Mouse (Mus musculus): Measurements from ENCODE around the gene Rad51b.
A peak's percentile ranks its signal among the peaks of the same experiment; 100 is the strongest.

Rad51b gene

DNA sequence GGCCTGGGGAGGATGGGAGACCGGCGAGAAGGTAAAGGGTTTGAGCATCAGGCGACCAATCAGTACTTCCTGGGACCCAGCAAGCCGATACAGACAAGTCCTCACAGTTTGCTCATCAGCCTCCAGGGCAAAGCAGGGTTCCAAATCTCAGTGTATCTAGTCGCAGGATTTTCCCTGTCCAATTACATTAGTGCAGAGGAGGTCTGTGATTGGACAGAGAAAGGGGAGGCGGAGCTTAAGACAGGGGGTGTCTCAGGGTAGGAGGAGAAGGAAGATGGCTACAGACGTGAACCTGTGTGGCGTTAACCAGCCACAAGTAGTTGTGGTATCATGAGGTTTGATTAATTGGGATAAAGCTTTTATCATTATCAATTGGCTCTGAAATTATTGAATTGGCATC lies 538.4 kb downstream of the Rad51b start:
- no peak for DNase-seq (ENCODE audit: low spot score in 2 of 2)

DNA sequence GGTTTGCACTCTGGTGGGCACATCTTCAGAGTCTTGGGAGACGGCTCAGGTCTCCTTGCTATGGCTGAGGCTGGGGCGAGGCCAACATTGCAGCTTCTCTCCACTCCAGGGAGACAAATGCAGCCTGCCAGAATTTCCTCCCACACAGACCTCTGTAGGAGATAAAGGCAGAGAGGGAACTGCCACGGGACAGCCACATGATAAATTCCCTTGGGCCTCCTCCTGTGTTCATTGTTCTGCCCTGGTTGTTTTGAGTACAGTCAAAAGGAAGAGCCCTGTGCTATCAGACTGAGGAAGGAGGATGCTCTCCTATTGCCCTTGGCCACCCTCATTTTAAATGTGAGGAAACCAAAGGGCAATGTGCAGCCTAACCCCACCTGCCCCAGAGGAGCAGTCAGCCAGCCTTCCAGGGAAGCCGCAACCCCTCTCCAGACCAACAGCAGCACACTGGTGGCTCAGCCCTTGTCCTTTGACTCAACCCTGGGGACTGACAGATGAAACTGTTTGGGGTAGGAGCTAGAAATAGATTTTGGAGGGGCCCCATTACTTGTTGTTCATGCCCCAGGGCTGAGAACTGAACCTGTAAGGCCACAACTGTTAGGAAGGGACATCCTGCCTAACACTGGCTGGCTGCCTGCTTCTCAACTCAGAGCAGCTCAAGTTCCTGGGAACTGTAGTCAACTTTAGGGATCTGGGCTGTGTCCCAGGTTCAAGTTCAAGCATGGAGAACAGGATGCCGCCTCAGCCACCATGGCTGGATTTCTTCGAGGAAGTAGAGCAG lies 541.3 kb downstream of the Rad51b start:
- DNase-seq (ENCODE audit: low spot score in 2 of 2): peak in 1 of 2 experiments; percentile 50

DNA sequence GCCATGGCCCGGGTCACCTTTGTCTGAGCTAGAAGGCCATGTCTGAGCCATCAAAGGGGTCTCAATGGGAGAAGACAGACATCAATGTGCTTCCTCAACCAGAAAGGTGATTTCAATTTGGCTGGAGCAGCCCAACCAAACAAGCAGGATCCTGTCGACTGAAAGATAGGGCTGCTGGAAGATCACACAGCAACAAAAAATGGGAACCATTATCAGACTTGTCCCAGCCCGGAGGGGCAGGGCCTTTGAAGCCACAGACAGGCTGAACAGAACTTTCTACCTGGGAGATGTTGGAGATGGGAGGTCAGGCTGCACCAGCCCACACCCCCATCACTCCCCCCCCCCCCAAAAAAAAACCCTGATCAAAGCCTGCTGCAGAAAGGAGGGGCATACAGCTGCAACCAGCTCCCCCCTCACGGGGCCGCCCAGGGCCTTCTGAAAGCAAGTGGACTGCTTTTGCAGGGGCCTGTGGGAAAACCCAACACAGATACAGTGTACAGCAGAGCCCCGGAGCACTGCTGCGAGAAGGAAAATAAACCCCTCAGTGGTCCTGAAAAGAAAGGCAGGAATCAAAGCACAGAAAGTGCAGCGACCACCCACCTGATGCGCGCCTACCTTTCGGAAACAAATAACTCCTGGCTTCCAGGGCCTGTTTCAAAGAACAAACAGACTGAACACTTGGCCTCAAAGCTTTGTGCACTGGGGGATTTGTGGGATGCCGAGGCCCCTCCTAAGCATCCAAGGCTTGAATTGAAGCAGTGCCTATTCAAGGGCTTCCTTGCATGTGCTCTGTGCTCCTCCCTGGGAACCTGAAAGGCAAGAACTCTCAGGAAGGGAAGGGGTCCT lies 542.2 kb downstream of the Rad51b start:
- no peak for DNase-seq (ENCODE audit: low spot score in 2 of 2)

DNA sequence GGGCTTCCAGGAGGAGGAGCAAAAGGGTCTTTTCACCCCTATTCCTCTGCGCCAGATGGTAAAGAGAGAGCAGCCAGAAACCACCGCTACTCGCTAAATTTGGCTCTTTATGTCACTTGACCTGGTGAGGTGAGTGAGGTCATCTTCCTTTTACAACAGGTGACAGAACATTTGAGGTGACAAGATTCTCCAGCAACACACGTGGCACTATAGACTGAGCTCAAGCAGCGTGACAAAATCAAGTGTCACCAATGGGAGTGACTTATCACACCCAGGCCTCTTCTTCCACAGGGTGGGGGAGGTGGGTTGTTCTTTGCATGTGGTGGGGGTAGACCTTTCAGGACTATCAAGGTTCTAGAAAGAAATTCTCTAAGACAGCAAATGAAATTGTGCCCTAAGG lies 543.4 kb downstream of the Rad51b start:
- DNase-seq (ENCODE audit: low spot score in 2 of 2): peak; percentile 45 to 56

GRCm38 (mm10) chr12:79841248-79841647 lies 544.2 kb downstream of the Rad51b start:
- DNase-seq (ENCODE audit: low spot score in 2 of 2): peak; percentile 45 to 58

DNA sequence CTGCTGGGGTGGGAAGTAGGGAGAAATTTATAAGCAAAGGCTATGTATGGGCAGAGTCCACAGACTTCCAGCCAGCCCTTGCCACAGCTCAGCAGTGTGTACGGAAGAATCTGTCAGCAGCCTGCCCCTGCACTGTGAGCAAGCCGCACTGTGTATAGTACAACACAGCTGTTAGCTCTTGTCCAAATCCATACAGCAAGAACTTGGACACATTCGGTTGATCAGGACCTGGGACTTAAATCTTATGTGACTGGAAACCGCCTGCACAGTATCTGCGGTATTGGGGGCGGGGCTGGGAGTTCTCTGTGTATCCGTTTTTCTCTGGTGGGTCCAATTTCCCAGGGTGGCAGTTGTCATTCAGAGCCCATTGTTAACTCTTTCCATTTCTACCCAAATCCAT lies 545.2 kb downstream of the Rad51b start:
- peak in 1 of 2 experiments; percentile 37 for DNase-seq (ENCODE audit: low spot score in 2 of 2)

DNA sequence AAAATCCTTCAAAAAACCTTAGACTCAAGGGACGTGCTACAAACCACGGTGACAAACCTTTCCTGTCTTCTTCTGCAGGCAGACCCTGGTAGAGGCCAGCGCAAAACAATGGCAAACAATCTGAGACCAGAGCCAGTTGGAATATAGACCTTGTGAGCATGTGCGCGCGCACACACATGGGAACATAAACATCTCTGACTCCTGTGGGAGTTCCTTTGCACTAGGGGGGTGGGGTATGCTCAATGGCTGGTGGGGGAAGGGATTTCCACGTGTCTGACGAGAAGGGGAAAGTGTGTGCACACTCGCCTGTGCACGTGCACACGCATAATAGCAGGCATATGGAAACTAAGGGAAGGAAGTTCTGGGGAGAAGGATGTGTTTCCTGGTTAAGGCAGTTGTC lies 545.9 kb downstream of the Rad51b start:
- no peak for DNase-seq (ENCODE audit: low spot score in 2 of 2)

GRCm38 (mm10) chr12:79843496-79843895 lies 546.4 kb downstream of the Rad51b start:
- DNase-seq (ENCODE audit: low spot score in 2 of 2): no peak

- no peak for DNase-seq (ENCODE audit: low spot score in 2 of 2)
Observed at GRCm38 (mm10) chr12:79846247-79847151, 549.4 kb downstream of the Rad51b start.

GRCm38 (mm10) chr12:79848539-79848938 lies 551.5 kb downstream of the Rad51b start:
- DNase-seq (ENCODE audit: low spot score in 2 of 2): no peak

DNA sequence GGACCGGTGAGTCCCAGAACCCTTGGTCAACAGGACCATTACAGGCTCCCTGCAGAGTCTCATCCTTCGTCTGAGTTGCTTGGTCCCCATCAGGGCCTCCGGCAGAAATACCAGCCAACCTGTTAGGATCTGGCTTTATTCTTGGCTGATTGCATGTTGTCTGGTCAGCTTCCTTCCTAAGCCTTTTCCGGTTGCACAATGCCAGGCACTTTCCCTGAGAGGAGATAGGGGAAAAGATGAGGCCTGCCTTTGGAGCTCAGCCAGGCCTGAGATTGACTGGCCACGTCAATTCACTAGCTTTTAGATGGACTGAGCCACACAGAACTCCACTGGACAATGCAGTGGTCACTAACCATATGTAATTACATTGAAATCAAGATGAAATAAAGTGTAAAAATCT lies 552.9 kb downstream of the Rad51b start:
- DNase-seq (ENCODE audit: low spot score in 2 of 2): no peak

DNA sequence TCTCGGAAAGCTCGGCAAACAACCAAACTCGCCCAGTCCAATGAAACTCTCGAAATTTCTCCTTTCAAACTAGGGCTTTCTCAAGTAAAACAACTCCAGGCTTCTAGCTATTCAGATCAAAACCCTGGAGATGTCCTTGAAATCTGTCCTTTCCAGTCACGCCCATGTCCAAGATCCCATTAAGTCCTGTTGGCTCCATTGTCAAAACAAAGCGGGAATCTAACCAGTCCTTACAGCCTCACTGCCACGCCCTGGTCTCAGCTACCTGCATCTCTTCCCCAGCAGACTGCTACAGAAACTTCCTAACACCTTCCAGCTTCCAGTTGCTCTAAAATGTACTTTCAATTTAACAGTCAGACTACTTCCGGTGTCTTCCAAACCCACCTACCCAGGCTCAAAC lies 554.8 kb downstream of the Rad51b start:
- DNase-seq (ENCODE audit: low spot score in 2 of 2): no peak

DNA sequence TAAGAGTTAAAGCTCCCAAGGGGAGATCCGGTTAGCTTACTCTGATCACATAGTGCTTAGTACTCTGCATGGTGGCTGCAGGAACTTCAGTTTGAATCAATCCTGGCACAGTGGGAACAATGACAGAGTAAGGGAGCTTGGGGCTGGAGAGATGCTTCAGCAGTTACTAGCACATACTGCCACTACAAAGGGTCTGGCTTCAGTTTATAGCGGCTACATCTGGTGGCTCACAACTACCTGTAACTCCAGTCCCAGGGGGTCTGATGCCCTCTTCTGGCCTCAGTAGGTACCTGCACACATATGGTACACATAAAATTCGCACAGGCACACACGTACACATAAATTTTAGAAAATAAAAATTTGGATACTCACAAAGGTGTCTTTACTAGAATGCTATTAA lies 555.5 kb downstream of the Rad51b start:
- no peak for DNase-seq (ENCODE audit: low spot score in 2 of 2)

- no peak for DNase-seq (ENCODE audit: low spot score in 2 of 2)
Observed at GRCm38 (mm10) chr12:79853901-79854490, 556.9 kb downstream of the Rad51b start.

DNA sequence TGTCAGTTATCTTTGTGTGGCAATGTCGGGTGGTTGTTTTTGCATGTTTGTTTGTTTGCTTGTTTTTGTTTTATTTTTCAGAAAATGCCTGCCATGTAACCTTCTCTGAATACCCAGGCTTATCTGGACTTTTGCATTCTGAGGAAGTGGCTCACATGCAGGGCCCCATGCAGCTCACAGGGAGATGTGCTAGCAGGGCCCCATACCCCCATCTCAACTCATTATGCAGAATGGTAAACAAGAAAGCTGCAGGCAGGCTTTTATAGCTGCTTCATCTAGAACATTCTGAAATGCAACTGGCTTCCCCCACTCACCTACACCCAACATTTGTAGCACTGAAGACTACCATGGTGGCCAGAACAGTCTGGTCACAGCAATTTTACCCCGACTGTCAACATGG lies 557.4 kb downstream of the Rad51b start:
- DNase-seq (ENCODE audit: low spot score in 2 of 2): no peak

- DNase-seq (ENCODE audit: low spot score in 2 of 2): no peak
Observed at GRCm38 (mm10) chr12:79856116-79856909, 559.2 kb downstream of the Rad51b start.

DNA sequence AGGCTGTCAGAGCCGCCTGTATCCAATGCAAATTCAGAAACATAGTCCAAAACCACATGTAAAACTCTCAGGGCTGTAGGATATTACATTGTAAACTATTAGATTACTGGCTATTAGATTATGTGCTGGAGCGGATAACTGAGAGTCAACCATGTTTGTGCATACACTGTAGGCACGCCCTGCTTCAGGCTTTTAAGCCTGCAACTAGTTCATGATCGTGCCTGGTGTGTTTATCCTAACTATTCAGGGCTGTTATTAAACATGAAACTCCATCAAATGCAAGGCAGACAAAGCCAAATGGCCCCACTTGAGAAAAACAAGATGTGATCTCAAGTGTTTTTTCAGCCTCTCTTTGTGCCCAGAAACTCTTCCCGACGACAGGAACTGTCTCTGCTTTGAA lies 560.6 kb downstream of the Rad51b start:
- no peak for DNase-seq (ENCODE audit: low spot score in 2 of 2)

DNA sequence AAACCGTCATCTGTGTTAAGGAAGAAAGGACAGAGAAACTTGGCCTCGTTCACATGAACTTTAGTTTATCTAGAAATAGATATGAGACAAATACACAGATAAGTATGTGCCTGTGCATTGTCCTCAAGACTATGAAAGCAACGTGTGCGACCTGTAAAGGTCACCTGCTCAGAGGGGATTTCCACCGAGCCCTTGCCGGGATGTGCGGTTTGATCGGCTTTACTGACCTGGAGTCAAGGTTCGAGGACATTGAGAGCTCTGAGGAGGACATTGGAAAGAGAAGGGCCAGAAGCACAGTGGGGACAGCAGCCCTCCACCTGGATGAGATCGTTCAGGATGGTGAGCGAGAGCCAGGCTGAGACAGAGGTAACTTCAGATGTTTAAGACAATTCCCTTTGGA lies 561.3 kb downstream of the Rad51b start:
- DNase-seq (ENCODE audit: low spot score in 2 of 2): no peak

GRCm38 (mm10) chr12:79859354-79860247 lies 562.5 kb downstream of the Rad51b start:
- DNase-seq (ENCODE audit: low spot score in 2 of 2): no peak

GRCm38 (mm10) chr12:79860248-79860555 lies 563.1 kb downstream of the Rad51b start:
- no peak for DNase-seq (ENCODE audit: low spot score in 2 of 2)

All from spleen, postnatal 36 days (tissue).